Mouse (Mus musculus): ENCODE measurements around the gene Il19.

- TF ChIP-seq GATA1 (IDR thresholded peaks at IDR 0.05; ENCODE audit: borderline replicate concordance, low read length) (no peak), FLI1 (IDR thresholded peaks at IDR 0.05; ENCODE audit: low read length) (no peak)
Measured at GRCm38 (mm10) chr1:130894468-130894867, 45.4 kb downstream of the Il19 start.
